Mouse (Mus musculus) c-Kit-positive CD71-positive TER-119-negative erythroid progenitor cells, embryonic 14.5 days (primary cell): ENCODE measurements around the gene Dhh.

Experiments used
- DNase-seq: peaks from one replicate; pipeline ENCODE4 v3.0.0-alpha.2; 2013; ENCODE audit warnings: low read depth

The Dhh gene

GRCm38 (mm10) chr15:98916016-98916415, 17.7 kb upstream of the Dhh start:
- DNase-seq, result no peak

GRCm38 (mm10) chr15:98914903-98915302, 16.6 kb upstream of the Dhh start:
- DNase-seq, result no peak

GRCm38 (mm10) chr15:98904692-98905091, 6.4 kb upstream of the Dhh start:
- DNase-seq, result no peak

GRCm38 (mm10) chr15:98902600-98902999, 4.3 kb upstream of the Dhh start:
- no peak for DNase-seq

- DNase-seq, result no peak
Observed at GRCm38 (mm10) chr15:98901530-98901929, 3.2 kb upstream of the Dhh start.

- DNase-seq, result no peak
Observed at GRCm38 (mm10) chr15:98897495-98897894, 845 bp downstream of the Dhh start.

GRCm38 (mm10) chr15:98895635-98896589, 2.4 kb downstream of the Dhh start:
- DNase-seq, result peak; percentile 54

GRCm38 (mm10) chr15:98894746-98895634, 3.4 kb downstream of the Dhh start:
- DNase-seq, result no peak

- DNase-seq, result no peak
Observed at GRCm38 (mm10) chr15:98893940-98894745, 4.2 kb downstream of the Dhh start, which contains the start of gene Rhebl1. Gene Rhebl1, minus strand, starts transcription at chr15:98894540.

GRCm38 (mm10) chr15:98893036-98893435, 5.3 kb downstream of the Dhh start:
- DNase-seq, result no peak

GRCm38 (mm10) chr15:98891907-98892606, 6.3 kb downstream of the Dhh start:
- DNase-seq, result no peak

- no peak for DNase-seq
Observed at GRCm38 (mm10) chr15:98891198-98891742, 7.1 kb downstream of the Dhh start.

- DNase-seq, result no peak
Observed at GRCm38 (mm10) chr15:98887526-98887925, 10.8 kb downstream of the Dhh start.

GRCm38 (mm10) chr15:98886667-98887387, 11.5 kb downstream of the Dhh start:
- no peak for DNase-seq

- DNase-seq, result no peak
Observed at GRCm38 (mm10) chr15:98884106-98884505, 14.2 kb downstream of the Dhh start.

GRCm38 (mm10) chr15:98883661-98884060, 14.7 kb downstream of the Dhh start:
- DNase-seq, result no peak

GRCm38 (mm10) chr15:98881656-98882008, 16.7 kb downstream of the Dhh start:
- no peak for DNase-seq

- peak; percentile 93 for DNase-seq
Observed at GRCm38 (mm10) chr15:98880978-98881655, 17.2 kb downstream of the Dhh start.

GRCm38 (mm10) chr15:98877331-98877730, 21.0 kb downstream of the Dhh start:
- peak; percentile 77 for DNase-seq
